Mouse (Mus musculus) lung, postnatal 14 days (tissue): Measurements from ENCODE around the gene H2al1g.
"Not testable (repeated sequence)": the region's sequence is repeated elsewhere in the genome, so short reads cannot be mapped to it uniquely, and the experiment has no call there.

ENCODE experiments used
- DNase-seq: peaks from one replicate; pipeline ENCODE4 v3.0.0; 2021

The H2al1g gene

DNA sequence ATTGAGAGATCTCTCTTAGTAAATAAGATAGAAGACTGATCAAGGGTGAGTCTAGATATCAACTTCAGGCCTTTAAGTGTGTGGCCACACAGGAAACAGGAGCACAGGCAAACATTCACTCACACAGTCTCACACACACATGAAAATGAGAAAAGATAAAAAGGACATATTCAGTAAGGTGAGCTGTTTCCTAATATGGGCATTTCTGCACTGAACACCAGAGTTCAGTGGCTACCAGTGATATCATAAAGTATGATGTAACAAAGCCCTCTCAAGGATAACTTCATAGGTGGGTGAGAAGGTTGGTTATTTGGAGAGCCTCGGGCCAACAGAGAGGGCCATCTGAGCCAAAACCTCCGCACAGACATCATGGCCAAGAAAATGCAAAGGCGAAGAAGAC lies at the start of gene H2al1g:
TSS of gene H2al1g (plus strand) at position 301 of the 400 bp plus-strand sequence.
- not testable (repeated sequence) for DNase-seq

- no peak for DNase-seq
Observed at GRCm38 (mm10) chrX:11269074-11269473, 49.0 kb upstream of the H2al1g start.

DNA sequence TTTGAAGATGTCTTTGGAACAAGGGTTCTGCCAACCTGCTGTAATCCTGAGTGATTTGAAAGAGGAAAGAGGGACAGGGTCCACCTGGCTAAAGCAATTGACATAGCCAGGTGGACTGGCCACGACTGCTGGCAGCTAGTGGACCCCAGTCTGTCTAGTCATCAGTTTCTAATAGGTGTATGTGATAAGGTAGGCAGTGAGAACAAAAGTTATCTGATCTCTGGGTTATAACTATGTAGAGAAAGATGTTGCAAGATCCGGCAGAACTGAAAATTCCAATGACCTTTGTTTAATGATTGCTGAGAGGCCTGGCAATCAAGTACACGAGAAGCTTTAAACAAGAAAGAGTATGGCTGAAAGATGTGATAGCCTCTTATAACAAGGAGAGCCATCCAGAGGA lies 44.9 kb upstream of the H2al1g start:
- DNase-seq: no peak

GRCm38 (mm10) chrX:11277083-11277482 lies 41.0 kb upstream of the H2al1g start:
- DNase-seq: no peak

DNA sequence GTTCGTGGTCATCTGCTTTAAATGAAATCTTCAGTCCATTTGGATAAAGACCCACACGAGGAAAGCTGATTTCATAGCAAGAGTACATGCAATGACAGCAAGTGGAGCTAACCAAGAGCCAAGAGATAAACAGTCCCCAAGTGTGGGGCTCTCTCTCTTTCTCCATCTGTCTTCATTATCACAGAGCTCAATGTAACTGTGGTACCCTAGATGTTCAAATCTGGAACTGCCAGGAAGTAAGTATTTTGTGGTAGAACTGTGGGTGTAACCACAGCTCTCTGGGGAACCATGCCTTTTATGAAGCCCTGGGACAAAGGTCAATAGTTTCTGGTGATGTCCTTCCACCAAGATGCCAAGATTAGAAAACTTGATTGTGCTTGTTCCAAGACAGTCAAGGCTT lies 37.3 kb upstream of the H2al1g start:
- no peak for DNase-seq

- peak; percentile 51 for DNase-seq
Observed at GRCm38 (mm10) chrX:11288306-11288882, 29.7 kb upstream of the H2al1g start.

DNA sequence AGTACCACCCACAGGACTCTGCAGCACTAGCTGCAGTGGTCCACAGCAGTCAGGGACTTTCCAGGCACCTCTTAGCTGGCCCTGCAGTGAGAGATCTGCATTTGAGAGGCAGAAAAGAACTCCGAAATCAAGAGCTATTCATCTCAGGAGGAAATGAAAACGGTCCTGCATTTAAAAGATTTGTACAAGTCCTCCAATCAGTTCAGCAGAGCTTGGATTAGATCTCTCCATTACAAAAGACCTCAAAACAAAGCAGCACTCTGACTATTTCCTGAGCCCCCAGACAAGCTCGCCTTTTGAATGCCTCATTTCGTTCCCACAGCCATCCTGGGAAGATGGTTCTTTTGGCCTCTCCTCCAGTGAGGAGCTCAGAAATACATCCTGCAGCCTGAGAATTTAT lies 28.8 kb upstream of the H2al1g start:
- no peak for DNase-seq

GRCm38 (mm10) chrX:11298957-11299356 lies 19.1 kb upstream of the H2al1g start, which contains the start of gene H2al1a:
H2al1a (plus strand) TSS chrX:11299257.
- not testable (repeated sequence) for DNase-seq

DNA sequence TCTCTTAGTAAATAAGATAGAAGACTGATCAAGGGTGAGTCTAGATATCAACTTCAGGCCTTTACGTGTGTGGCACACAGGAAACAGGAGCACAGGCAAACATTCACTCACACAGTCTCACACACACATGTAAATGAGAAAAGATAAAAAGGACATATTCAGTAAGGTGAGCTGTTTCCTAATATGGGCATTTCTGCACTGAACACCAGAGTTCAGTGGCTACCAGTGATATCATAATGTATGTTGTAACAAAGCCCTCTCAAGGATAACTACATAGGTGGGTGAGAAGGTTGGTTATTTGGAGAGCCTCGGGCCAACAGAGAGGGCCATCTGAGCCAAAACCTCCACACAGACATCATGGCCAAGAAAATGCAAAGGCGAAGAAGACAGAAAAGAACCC lies 15.9 kb upstream of the H2al1g start, which contains the start of gene H2al1b:
TSS of gene H2al1b (plus strand) at position 301 of the 400 bp plus-strand sequence.
- not testable (repeated sequence) for DNase-seq

GRCm38 (mm10) chrX:11305355-11305754 lies 12.7 kb upstream of the H2al1g start, which contains the start of gene H2al1c:
H2al1c (plus strand) TSS chrX:11305655.
- not testable (repeated sequence) for DNase-seq

DNA sequence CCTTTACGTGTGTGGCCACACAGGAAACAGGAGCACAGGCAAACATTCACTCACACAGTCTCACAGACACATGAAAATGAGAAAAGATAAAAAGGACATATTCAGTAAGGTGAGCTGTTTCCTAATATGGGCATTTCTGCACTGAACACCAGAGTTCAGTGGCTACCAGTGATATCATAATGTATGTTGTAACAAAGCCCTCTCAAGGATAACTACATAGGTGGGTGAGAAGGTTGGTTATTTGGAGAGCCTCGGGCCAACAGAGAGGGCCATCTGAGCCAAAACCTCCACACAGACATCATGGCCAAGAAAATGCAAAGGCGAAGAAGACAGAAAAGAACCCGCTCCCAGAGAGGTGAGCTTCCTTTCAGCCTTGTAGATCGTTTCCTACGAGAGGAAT lies 9.5 kb upstream of the H2al1g start, which contains the start of gene H2al1d:
TSS of gene H2al1d (plus strand) at position 301 of the 400 bp plus-strand sequence.
- not testable (repeated sequence) for DNase-seq

DNA sequence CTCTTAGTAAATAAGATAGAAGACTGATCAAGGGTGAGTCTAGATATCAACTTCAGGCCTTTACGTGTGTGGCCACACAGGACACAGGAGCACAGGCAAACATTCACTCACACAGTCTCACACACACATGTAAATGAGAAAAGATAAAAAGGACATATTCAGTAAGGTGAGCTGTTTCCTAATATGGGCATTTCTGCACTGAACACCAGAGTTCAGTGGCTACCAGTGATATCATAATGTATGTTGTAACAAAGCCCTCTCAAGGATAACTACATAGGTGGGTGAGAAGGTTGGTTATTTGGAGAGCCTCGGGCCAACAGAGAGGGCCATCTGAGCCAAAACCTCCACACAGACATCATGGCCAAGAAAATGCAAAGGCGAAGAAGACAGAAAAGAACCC lies 6.4 kb upstream of the H2al1g start, which contains the start of gene H2al1e:
TSS of gene H2al1e (plus strand) at position 301 of the 400 bp plus-strand sequence.
- DNase-seq: not testable (repeated sequence)

GRCm38 (mm10) chrX:11314858-11315257 lies 3.2 kb upstream of the H2al1g start, which contains the start of gene H2al1f:
H2al1f (plus strand) TSS chrX:11315158.
- not testable (repeated sequence) for DNase-seq

GRCm38 (mm10) chrX:11321192-11321591 lies 3.1 kb downstream of the H2al1g start, which contains the start of gene H2al1h:
H2al1h (plus strand) TSS chrX:11321492.
- DNase-seq: not testable (repeated sequence)

DNA sequence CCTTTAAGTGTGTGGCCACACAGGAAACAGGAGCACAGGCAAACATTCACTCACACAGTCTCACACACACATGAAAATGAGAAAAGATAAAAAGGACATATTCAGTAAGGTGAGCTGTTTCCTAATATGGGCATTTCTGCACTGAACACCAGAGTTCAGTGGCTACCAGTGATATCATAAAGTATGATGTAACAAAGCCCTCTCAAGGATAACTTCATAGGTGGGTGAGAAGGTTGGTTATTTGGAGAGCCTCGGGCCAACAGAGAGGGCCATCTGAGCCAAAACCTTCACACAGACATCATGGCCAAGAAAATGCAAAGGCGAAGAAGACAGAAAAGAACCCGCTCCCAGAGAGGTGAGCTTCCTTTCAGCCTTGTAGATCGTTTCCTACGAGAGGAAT lies 6.3 kb downstream of the H2al1g start, which contains the start of gene H2al1i:
TSS of gene H2al1i (plus strand) at position 301 of the 400 bp plus-strand sequence.
- DNase-seq: not testable (repeated sequence)

GRCm38 (mm10) chrX:11327522-11327921 lies 9.5 kb downstream of the H2al1g start, which contains the start of gene H2al1j:
H2al1j (plus strand) TSS chrX:11327822.
- not testable (repeated sequence) for DNase-seq

DNA sequence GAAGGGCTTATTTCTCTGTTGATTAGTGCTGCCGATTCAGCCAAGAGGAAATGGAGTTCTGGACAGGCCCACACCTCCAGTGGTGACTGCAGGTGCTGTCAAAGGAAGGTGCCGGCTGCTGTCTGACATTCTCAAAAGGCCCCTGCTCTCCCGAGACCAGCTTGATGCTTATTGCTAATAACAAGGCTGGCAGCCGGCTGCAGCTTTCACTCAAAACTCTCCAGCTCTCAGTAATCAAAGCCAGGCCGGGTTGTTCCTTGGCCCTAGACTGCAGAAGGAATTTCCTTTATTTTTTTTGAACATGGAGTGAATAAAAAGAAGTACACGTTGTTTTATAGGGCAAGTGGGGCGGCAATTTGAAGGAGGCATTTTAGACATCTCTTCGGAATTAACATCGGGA lies 27.7 kb downstream of the H2al1g start:
- DNase-seq: peak; percentile 8

- DNase-seq: no peak
Observed at GRCm38 (mm10) chrX:11346756-11347155, 28.7 kb downstream of the H2al1g start.

DNA sequence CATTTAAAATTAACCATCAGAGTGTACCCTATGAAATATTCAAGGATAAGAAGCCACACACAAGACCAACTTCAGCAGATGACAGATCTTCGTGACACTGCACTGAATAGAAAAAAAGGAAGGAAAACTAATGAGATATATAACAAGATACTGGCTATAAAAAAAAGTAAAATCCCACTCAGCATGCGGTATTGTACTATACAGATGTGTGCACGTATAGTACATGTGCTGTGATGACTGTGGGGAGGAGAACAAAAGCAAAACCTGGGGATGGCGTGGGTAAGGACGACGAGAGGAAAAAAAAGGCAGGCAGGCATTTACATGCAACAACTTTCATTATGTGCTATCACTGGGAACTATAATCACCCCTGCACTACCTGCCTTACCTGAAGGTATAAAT lies 42.8 kb downstream of the H2al1g start:
- no peak for DNase-seq

DNA sequence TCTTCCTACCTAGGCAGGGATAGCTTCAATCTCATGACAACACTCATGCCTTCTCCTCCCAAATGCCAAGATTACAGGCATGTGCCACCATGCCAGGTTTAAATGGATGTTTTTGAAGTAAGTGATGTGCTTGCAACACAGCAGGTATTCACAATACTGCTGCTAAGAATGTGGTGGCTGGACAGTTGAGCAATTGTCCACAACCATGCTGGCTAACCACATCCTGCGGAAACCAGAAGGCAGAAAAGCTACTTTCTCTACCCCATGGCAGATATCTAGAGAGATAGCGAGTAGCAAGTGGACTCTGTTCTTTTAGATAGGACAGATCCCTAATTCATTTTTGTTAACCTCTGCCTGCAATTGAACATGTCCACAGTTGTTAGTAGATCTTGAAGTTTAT lies 43.2 kb downstream of the H2al1g start:
- DNase-seq: no peak

- no peak for DNase-seq
Observed at GRCm38 (mm10) chrX:11363890-11364289, 45.8 kb downstream of the H2al1g start.

DNA sequence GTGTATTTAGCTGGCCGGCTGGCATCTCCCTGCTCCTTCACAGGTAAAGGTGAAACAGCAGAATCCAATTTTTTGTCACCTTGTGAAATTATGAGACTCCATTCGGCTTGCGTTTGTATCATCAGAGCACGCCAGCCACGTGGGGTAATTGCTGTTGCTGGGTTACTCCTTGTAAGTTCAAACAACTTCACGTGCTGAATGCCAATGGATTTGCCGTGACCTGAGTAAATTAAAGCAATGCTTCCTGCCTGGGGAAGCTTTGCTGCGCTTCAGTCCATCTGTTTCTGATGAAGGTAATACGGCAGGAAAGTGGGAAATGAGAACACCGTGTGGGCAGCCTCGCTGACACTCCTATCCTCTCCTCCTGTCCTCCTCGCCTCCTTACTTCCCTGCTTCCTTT lies 47.1 kb downstream of the H2al1g start:
- DNase-seq: no peak
